Mouse (Mus musculus) embryonic facial prominence, embryonic 15.5 days (tissue): ENCODE results near the gene E130309D02Rik. TPM values are rescaled to one million over a fixed set of nuclear protein-coding genes. Genes with fewer than 3 reads are reported as not detected.
A peak's percentile ranks its signal among the peaks of the same experiment; 100 is the strongest.

ENCODE experiments used
- ATAC-seq: fragments of 200-750 bp; cut with Nextera tagmentation; 2 replicates; pipeline ENCODE4 v1.8.0; 2017; ENCODE audit warnings: low read depth, moderate TSS enrichment; ENCODE audit not compliant: insufficient number of reproducible peaks, low FRiP score, low TSS enrichment
- H3K27ac ChIP-seq: fragments of 300-500 bp; sonication (generic); replicated peaks from 2 replicates; pipeline ENCODE4 v1.5.1; 2015; ENCODE audit warnings: mild to moderate bottlenecking, inconsistent platforms
- H3K27me3 ChIP-seq: fragments of 300-500 bp; sonication (generic); 2 replicates; pipeline ENCODE4 v1.6.1; 2015; ENCODE audit warnings: inconsistent platforms
- H3K36me3 ChIP-seq: fragments of 300-500 bp; sonication (generic); 2 replicates; pipeline ENCODE4 v1.6.1; 2015; ENCODE audit warnings: mild to moderate bottlenecking, inconsistent platforms
- H3K4me1 ChIP-seq: fragments of 300-500 bp; sonication (generic); 2 replicates; pipeline ENCODE4 v1.6.1; 2015; ENCODE audit warnings: inconsistent platforms
- H3K4me2 ChIP-seq: fragments of 300-500 bp; sonication (generic); replicated peaks from 2 replicates; pipeline ENCODE4 v1.6.1; 2015; ENCODE audit warnings: mild to moderate bottlenecking, inconsistent platforms
- H3K4me3 ChIP-seq: fragments of 300-500 bp; sonication (generic); replicated peaks from 2 replicates; pipeline ENCODE4 v1.5.1; 2015; ENCODE audit warnings: mild to moderate bottlenecking, inconsistent platforms
- H3K9ac ChIP-seq: fragments of 300-500 bp; sonication (generic); 2 replicates; pipeline ENCODE4 v1.6.1; 2015; ENCODE audit warnings: inconsistent platforms
- H3K9me3 ChIP-seq: fragments of 300-500 bp; sonication (generic); replicated peaks from 2 replicates; pipeline ENCODE4 v1.6.1; 2016; ENCODE audit warnings: inconsistent platforms
- WGBS: fragments of 180-500 bp; shearing (Covaris S2); methylation state at CpG from one replicate; pipeline ENCODE4 v1.1.7; 2015; 5-methylcytosine and 5-hydroxymethylcytosine counted together
- polyA plus RNA-seq: library from polyadenylated mRNA; unstranded; fragments of >200 nt; fragmentation: Nextera tagmentation; extraction: Ambion mirVana; gene quantifications from 2 replicates; pipeline ENCODE4 v1.2.1, GENCODE M21; 2015

Gene E130309D02Rik
- polyA plus RNA-seq, 1 experiment from 2014 or later: 33.7 TPM

GRCm38 (mm10) chr5:143265409-143265808 is 49.8 kb downstream of the E130309D02Rik start:
- peaks cover 39% of the 10 kb centered on the region for H3K36me3 ChIP-seq
- no peak for ATAC-seq

GRCm38 (mm10) chr5:143264689-143265088 is 50.5 kb downstream of the E130309D02Rik start:
- Histone ChIP-seq H3K4me2 (no peak overlapping the region), H3K4me1 (peaks cover 10% of the 10 kb centered on the region), H3K9ac (no peak overlapping the region), H3K4me3 (no peak overlapping the region), H3K36me3 (peaks cover 45% of the 10 kb centered on the region), H3K27ac (no peak overlapping the region), H3K9me3 (no peaks in the 10 kb centered on the region), H3K27me3 (no peaks in the 10 kb centered on the region)
- WGBS: 85% methylated on average over 10 of the region's 10 CpGs
- ATAC-seq: no peak

More at GRCm38 (mm10) chr5:143265409-143265808, 49.8 kb downstream of the E130309D02Rik start:
- Histone ChIP-seq H3K9me3 (no peaks in the 10 kb centered on the region), H3K27me3 (no peaks in the 10 kb centered on the region), H3K4me1 (peaks cover 13% of the 10 kb centered on the region), H3K27ac (no peak overlapping the region), H3K9ac (no peak overlapping the region), H3K4me3 (no peak overlapping the region), H3K4me2 (no peak overlapping the region)
- WGBS: 42% methylated on average over 1 of the region's 1 CpGs

- H3K9ac ChIP-seq: no peak overlapping the region
- peaks cover 22% of the 10 kb centered on the region for H3K27me3 ChIP-seq
- WGBS: 89% methylated on average over 8 of the region's 8 CpGs
- no peaks in the 10 kb centered on the region for H3K9me3 ChIP-seq
- no peak overlapping the region for H3K4me2 ChIP-seq
- ATAC-seq: no peak
- H3K27ac ChIP-seq: no peak overlapping the region
- H3K4me3 ChIP-seq: no peak overlapping the region
- H3K36me3 ChIP-seq: peaks cover 60% of the 10 kb centered on the region
- H3K4me1 ChIP-seq: no peaks in the 10 kb centered on the region
These were observed 53.5 kb downstream of the E130309D02Rik start for GRCm38 (mm10) chr5:143261636-143262035.

- Histone ChIP-seq H3K27ac (no peak overlapping the region), H3K27me3 (peaks cover 77% of the 10 kb centered on the region), H3K36me3 (peaks cover 53% of the 10 kb centered on the region), H3K4me2 (no peak overlapping the region), H3K4me1 (peaks cover 20% of the 10 kb centered on the region), H3K9ac (no peak overlapping the region), H3K4me3 (no peak overlapping the region), H3K9me3 (no peaks in the 10 kb centered on the region)
- no peak for ATAC-seq
- 93% methylated on average over 5 of the region's 5 CpGs for WGBS
These were observed 59.4 kb downstream of the E130309D02Rik start for GRCm38 (mm10) chr5:143255802-143256201.

GRCm38 (mm10) chr5:143255131-143255519 is 60.0 kb downstream of the E130309D02Rik start:
- WGBS: 46% methylated on average over 24 of the region's 24 CpGs

GRCm38 (mm10) chr5:143254487-143255130 is 60.6 kb downstream of the E130309D02Rik start:
- no peak for ATAC-seq
- WGBS: 32% methylated on average over 66 of the region's 66 CpGs
- Histone ChIP-seq H3K36me3 (peaks cover 46% of the 10 kb centered on the region; the same call in 1 of the 2 replicates), H3K4me3 (peak overlapping the region; percentile 46), H3K9me3 (no peaks in the 10 kb centered on the region), H3K9ac (no peak overlapping the region), H3K4me2 (peak overlapping the region; percentile 88; the same call in 1 of the 2 replicates), H3K4me1 (peaks cover 20% of the 10 kb centered on the region), H3K27ac (no peak overlapping the region), H3K27me3 (peaks cover 77% of the 10 kb centered on the region)

More at GRCm38 (mm10) chr5:143255131-143255519, 60.0 kb downstream of the E130309D02Rik start:
- Histone ChIP-seq H3K9me3 (no peaks in the 10 kb centered on the region), H3K4me1 (peaks cover 20% of the 10 kb centered on the region), H3K4me2 (no peak overlapping the region), H3K36me3 (peaks cover 46% of the 10 kb centered on the region), H3K4me3 (no peak overlapping the region), H3K27me3 (peaks cover 77% of the 10 kb centered on the region), H3K27ac (no peak overlapping the region), H3K9ac (no peak overlapping the region)
- no peak for ATAC-seq

- Histone ChIP-seq H3K4me2 (peak overlapping the region; percentile 88), H3K4me1 (peaks cover 20% of the 10 kb centered on the region), H3K36me3 (peaks cover 46% of the 10 kb centered on the region; the same call in 1 of the 2 replicates), H3K4me3 (peak overlapping the region; percentile 46), H3K9me3 (no peaks in the 10 kb centered on the region), H3K27me3 (peaks cover 77% of the 10 kb centered on the region), H3K9ac (0 out of 2 replicates have a peak overlapping the region, but pooled peaks have one; percentile 4), H3K27ac (no peak overlapping the region)
- 9% methylated on average over 81 of the region's 81 CpGs for WGBS
- no peak for ATAC-seq
These were observed 61.2 kb downstream of the E130309D02Rik start for GRCm38 (mm10) chr5:143253881-143254486.

- H3K4me2 ChIP-seq: peak overlapping the region; percentile 88
- H3K9ac ChIP-seq: 0 out of 2 replicates have a peak overlapping the region, but pooled peaks have one; percentile 4
- WGBS: 6% methylated on average over 103 of the region's 103 CpGs
- no peak overlapping the region for H3K27ac ChIP-seq
- no peaks in the 10 kb centered on the region for H3K9me3 ChIP-seq
- peaks cover 20% of the 10 kb centered on the region for H3K4me1 ChIP-seq
- H3K27me3 ChIP-seq: peaks cover 73% of the 10 kb centered on the region
- peak; percentile 22; the same call in 1 of the 2 replicates for ATAC-seq
- peaks cover 50% of the 10 kb centered on the region for H3K36me3 ChIP-seq
- peak overlapping the region; percentile 46 for H3K4me3 ChIP-seq
These were observed 61.8 kb downstream of the E130309D02Rik start for GRCm38 (mm10) chr5:143253186-143253880.

- Histone ChIP-seq H3K27ac (no peak overlapping the region), H3K4me1 (peaks cover 20% of the 10 kb centered on the region), H3K4me3 (peak overlapping the region; percentile 46), H3K9me3 (no peaks in the 10 kb centered on the region), H3K27me3 (peaks cover 67% of the 10 kb centered on the region), H3K36me3 (peaks cover 51% of the 10 kb centered on the region), H3K4me2 (peak overlapping the region; percentile 88), H3K9ac (no peak overlapping the region)
- 40% methylated on average over 18 of the region's 18 CpGs for WGBS
- ATAC-seq: no peak
These were observed 62.4 kb downstream of the E130309D02Rik start for GRCm38 (mm10) chr5:143252791-143253185.

GRCm38 (mm10) chr5:143252039-143252438 is 63.1 kb downstream of the E130309D02Rik start:
- H3K4me1 ChIP-seq: peaks cover 20% of the 10 kb centered on the region
- H3K27me3 ChIP-seq: peaks cover 60% of the 10 kb centered on the region
- H3K9me3 ChIP-seq: no peaks in the 10 kb centered on the region
- ATAC-seq: no peak
- WGBS: 67% methylated on average over 6 of the region's 6 CpGs
- peaks cover 57% of the 10 kb centered on the region for H3K36me3 ChIP-seq
- no peak overlapping the region for H3K27ac ChIP-seq
- H3K4me2 ChIP-seq: no peak overlapping the region
- no peak overlapping the region for H3K4me3 ChIP-seq
- H3K9ac ChIP-seq: no peak overlapping the region
